Mouse (Mus musculus) adrenal gland, postnatal 25 days (tissue): Measurements from ENCODE around the gene Pdzph1. TPM values are rescaled to one million over a fixed set of nuclear protein-coding genes. Genes with fewer than 3 reads are reported as not detected.

Source experiments
- DNase-seq: peaks from one replicate; pipeline ENCODE4 v3.0.0; 2021; ENCODE audit warnings: mixed read lengths
- total RNA-seq: library from RNA; stranded (reverse); gene quantifications from 2 replicates; pipeline ENCODE4 v1.2.3, GENCODE M21; 2021

Gene Pdzph1
- total RNA-seq, 1 experiment from 2014 or later = not detected

DNA sequence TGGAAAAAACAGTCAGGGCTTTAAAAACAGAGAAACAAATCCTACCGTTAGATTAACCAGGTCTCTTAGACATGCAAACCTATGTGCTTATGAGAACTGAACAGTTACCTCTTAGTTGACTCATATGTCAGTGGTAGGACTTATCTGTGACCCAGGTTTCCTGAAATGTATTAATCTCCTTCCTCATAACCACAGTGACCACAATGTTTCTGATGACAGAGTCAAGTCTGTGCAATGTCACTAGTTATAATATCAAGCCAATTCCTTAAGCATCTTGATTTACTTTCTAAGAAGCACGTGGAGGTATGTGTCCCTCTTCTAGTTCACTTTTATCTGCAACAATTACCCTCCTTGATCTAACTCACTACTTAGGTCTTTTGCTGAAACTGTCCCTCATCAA lies 68.4 kb downstream of the Pdzph1 start:
- DNase-seq = no peak

DNA sequence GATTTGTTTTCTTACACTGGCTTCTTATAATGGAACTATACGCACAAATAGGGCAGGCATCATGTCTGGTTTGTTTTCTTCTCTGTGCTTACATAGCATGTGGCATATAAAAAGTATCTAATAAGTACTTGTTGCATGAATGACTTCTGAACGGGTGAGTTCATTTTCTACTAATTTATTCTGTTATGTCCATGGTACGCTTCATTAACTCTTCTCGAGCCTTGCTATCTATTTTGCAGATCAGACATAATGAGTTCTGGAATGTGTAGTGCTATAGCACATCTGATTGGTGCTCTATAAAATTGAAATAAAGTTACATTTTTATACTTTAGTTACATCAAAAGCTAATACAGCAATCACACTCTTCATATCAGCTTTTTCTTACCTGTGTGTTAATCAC lies 71.2 kb downstream of the Pdzph1 start:
- DNase-seq = no peak

DNA sequence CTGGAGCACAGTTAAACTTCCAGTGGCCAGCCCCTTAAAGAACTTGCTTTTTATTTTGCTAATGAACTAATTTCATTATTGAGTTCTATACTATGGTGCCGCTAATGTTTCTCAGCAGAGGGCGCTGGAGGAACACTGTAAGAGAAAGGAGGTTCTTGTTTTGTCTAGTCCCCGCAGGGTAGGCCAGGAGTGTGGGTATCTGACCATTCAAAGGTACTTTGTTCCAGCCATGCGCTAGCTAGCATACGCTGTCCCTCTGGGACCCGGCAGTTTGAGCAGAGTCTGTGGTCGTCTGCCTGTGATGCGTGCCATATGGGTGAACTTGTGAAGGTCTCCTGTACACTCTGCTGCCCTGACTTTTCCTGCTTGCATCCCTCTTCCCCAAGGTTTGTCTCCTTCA lies 72.1 kb downstream of the Pdzph1 start:
- peak; percentile 59 for DNase-seq

DNA sequence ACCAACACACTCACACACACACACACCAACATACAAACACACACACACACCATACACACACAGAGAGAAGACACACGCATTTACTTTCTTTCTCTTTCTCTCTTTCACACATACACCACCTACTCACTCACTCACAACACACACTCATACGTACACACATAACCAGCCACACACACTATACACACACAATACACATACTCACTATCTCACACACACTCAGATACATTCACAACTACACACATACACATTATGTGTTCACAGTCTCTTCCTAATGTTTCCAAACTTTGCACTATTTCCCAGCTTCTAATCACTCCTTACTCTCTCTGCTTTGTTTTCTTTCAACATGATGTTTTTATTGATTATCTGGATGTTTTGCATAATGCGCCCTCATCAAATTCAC lies 72.6 kb downstream of the Pdzph1 start:
- DNase-seq = no peak

GRCm38 (mm10) chr17:58911564-58911963 lies 79.6 kb downstream of the Pdzph1 start:
- no peak for DNase-seq

DNA sequence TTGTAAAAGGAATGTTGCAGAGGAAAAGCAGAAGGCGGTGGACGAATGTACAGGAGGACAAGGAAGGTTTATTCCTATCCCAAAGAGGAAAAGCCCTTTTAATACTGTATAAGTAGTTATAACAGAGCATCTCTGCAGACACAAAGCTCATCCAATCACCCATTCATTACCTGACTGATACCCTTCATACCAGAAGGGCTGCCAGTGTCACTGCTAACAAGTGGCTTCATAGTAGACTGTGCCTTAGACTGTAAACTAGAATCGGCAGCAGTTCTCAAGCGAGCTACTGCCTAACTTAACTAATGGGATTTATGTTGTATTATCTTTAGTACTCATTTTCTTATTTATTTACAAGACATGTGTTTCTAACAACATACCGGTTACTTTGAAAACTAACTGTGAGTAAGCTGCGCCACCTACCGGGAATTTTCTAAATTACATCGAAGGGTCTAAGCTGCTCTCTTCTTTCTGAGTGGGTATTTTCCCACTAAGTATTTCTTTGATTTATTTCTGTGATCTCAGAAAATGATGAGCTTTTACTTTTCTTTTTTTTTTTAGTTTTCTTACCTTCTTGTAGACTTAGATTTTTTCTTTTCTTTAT lies 82.0 kb downstream of the Pdzph1 start:
- peak; percentile 50 for DNase-seq

DNA sequence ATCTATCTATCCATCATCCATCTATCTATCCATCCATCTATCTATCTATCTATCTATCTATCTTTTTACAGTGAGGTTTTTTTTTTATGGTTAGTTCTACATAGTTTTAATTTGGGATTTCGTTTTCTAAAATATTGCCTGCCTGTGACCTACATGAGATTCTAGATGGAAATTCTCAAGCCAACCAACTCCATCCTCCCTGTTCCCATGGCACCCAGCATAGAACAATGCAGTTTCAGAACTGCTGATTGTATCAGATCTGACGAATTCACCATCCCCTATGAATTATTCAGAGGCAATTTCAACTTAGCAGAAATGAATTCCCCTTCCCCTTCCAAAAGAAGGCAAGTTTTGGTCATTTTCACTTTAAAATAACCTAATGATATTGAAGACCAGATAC lies 85.2 kb downstream of the Pdzph1 start:
- no peak for DNase-seq

- no peak for DNase-seq
Observed at GRCm38 (mm10) chr17:58891488-58892210, 99.5 kb downstream of the Pdzph1 start.

- no peak for DNase-seq
Observed at GRCm38 (mm10) chr17:58889905-58890645, 101.1 kb downstream of the Pdzph1 start.

GRCm38 (mm10) chr17:58884393-58884792 lies 106.8 kb downstream of the Pdzph1 start:
- no peak for DNase-seq

GRCm38 (mm10) chr17:58873356-58873755 lies 117.8 kb downstream of the Pdzph1 start:
- no peak for DNase-seq

DNA sequence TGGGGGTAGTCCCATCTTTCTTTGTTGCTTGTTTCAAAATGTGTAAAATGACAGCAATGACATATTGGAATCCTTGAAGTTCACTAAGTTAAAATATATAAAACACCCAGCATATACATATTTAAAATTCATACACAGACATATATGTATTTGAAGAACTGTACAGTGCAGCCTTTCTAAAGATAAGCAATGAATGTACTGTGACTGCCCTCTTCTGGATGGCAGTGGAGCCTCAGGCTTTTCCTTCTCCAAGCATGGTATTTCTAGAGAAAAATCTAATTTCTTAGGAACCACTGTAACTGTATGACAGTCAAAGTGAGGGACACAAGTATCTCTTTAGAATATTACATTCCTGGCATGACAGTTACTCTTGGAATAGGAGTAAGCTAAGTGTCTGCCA lies 120.4 kb downstream of the Pdzph1 start:
- DNase-seq = no peak

Other genes with a start within 250 kb of the Pdzph1 start
- gene Nudt12, start 22.0 kb upstream of the Pdzph1 start, total RNA-seq = 60.6 and 77.8 TPM in 2 replicates